In the genomic region with DNA sequence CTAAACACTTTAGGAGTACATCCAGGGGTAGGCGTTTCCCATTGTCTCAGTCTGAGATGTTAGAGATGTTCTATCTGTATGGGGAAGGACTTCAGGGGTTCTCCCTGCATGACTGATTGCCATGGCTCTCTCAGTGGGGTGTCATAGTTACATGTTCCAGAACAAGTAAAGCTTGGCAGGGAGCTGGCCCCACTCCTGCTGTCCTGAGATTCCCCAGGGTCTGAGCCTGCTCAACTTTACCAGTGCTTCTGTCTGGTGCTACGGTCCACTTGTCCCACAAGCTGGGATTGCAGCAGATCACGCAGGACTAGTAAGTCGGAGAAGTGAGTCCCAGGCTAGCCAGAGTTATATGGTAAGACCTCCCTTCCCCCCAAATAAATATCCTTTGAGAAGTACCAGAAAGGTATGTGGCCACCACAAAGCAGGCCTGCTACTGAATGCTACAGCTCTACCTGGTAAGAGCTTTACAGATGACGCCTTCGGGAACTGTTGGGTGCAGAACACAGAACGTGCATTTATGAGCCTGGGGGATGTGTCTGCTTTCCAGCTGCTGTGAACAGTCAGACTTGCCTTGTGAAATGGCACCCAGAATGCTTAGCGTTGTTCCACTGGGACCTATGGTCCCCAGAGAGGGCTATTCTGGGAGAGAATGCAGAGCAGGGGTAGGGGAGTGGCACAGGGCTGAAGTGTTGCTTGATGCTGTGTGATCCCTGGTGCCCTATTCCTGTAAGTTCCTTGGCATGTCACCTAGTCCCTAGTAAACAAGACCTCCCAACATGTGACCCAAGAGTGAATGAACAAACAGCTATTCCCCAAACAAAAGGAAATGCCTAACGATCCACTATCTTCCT, we compare ENCODE assay signal across 12 mouse cellular contexts.
DNase-seq lines count a peak whose midpoint lies in the region; ATAC-seq and TF ChIP-seq lines count a peak whose summit lies in the region.
"Had no signal": no experiment of that assay in that cellular context is flagged by ENCODE, and none has a peak within 500 bp of the region (broad histone marks: within the 10 kb centered on the region; RNA-seq: fewer than 3 reads in every experiment).

No protein-coding gene starts in this region.

- ATAC-seq in erythroblast, adult 5-6 weeks (replicated peaks; ENCODE audit: low FRiP score, poor library complexity, severe bottlenecking), result no peak
- ATAC-seq: midbrain, embryonic 16.5 days; Patski had no signal

- peak; percentile 77 for DNase-seq in adrenal gland, postnatal 14 days
- no peak for DNase-seq in adrenal gland, adult 8-10 months
- DNase-seq in layer of hippocampus, adult 2 months (ENCODE audit: low spot score in 2 of 2), result no peak
- no peak for DNase-seq in layer of hippocampus, adult 9-10 months (ENCODE audit: low spot score)
- DNase-seq in heart, postnatal 10 days, result peak; percentile 52 to 60
- peak; percentile 21 to 38 for DNase-seq in spleen, adult 18-20 months
- no peak for DNase-seq in right cerebral cortex, postnatal 36 days (ENCODE audit: low spot score in 2 of 2)
- DNase-seq: gastrocnemius, postnatal 10 days had no signal

- intact Hi-C loops in heart, postnatal 10 days (cut with DNase I), result no loop called here

- H3K27ac ChIP-seq in layer of hippocampus, adult 2 months, result peak overlapping the region; percentile 19; the same call in 1 of the 2 replicates
- H3K27ac ChIP-seq: embryonic facial prominence, embryonic 13.5 days had no signal

- no peak for TF ChIP-seq CTCF in layer of hippocampus, adult 2 months (conservative IDR thresholded peaks at IDR 0.05)

- H3K4me3 ChIP-seq in layer of hippocampus, adult 2 months, result no peak overlapping the region
- H3K4me3 ChIP-seq: embryonic facial prominence, embryonic 13.5 days had no signal

Comparison
In these comparisons a context has a peak if more than half of its experiments do, and no peak if none do; other contexts are left out.
1. DNase-seq: peak in adrenal gland, postnatal 14 days (single experiment), heart, postnatal 10 days (2 of 2) and spleen, adult 18-20 months (2 of 2); none in adrenal gland, adult 8-10 months (single experiment), layer of hippocampus, adult 2 months (0 of 2), layer of hippocampus, adult 9-10 months (single experiment) and right cerebral cortex, postnatal 36 days (0 of 2).